Mouse (Mus musculus) heart, embryonic 10.5 days (tissue): Measurements from ENCODE around the gene Gm20696. TPM values are rescaled to one million over a fixed set of nuclear protein-coding genes. Genes with fewer than 3 reads are reported as not detected.
A peak's percentile ranks its signal among the peaks of the same experiment; 100 is the strongest.

Source experiments
- DNase-seq: peaks from one replicate; pipeline ENCODE4 v3.0.0-alpha.2; 2017; ENCODE audit warnings: low spot score
- H3K27ac ChIP-seq: fragments of 300-500 bp; sonication (generic); 2 replicates; pipeline ENCODE4 v1.5.1; 2016; ENCODE audit warnings: mild to moderate bottlenecking
- H3K27me3 ChIP-seq: fragments of 300-500 bp; sonication (generic); 2 replicates; pipeline ENCODE4 v1.6.1; 2016; ENCODE audit warnings: mild to moderate bottlenecking; ENCODE audit not compliant: poor library complexity, insufficient read depth, severe bottlenecking
- H3K36me3 ChIP-seq: fragments of 300-500 bp; sonication (generic); 2 replicates; pipeline ENCODE4 v1.6.1; 2016; ENCODE audit warnings: mild to moderate bottlenecking, moderate library complexity
- H3K4me1 ChIP-seq: fragments of 300-500 bp; sonication (generic); 2 replicates; pipeline ENCODE4 v1.6.1; 2016; ENCODE audit warnings: mild to moderate bottlenecking
- H3K4me3 ChIP-seq: fragments of 300-500 bp; sonication (generic); 2 replicates; pipeline ENCODE4 v1.5.1; 2016; ENCODE audit warnings: mild to moderate bottlenecking, moderate library complexity
- H3K9me3 ChIP-seq: fragments of 300-500 bp; sonication (generic); 2 replicates; pipeline ENCODE4 v1.6.1; 2016; ENCODE audit warnings: mild to moderate bottlenecking, moderate library complexity
- WGBS: fragments of 180-500 bp; shearing (Covaris S2); methylation state at CpG from one replicate; pipeline ENCODE4 v1.1.7; 2016; 5-methylcytosine and 5-hydroxymethylcytosine counted together
- polyA plus RNA-seq: library from polyadenylated mRNA; unstranded; fragments of >200 nt; fragmentation: Nextera tagmentation; extraction: Ambion mirVana; gene quantifications from 2 replicates; pipeline ENCODE4 v1.2.1, GENCODE M21; 2016

Gene Gm20696
- polyA plus RNA-seq, 1 experiment from 2014 or later, result 3.4 TPM

- 68% methylated on average over 6 of the region's 6 CpGs for WGBS
- no peaks in the 10 kb centered on the region for H3K27me3 ChIP-seq
- no peaks in the 10 kb centered on the region for H3K9me3 ChIP-seq
- H3K27ac ChIP-seq, result no peak overlapping the region
- H3K4me1 ChIP-seq, result peaks cover 32% of the 10 kb centered on the region
- DNase-seq, result no peak
- H3K4me3 ChIP-seq, result no peak overlapping the region
- no peaks in the 10 kb centered on the region for H3K36me3 ChIP-seq
These were observed 174.5 kb downstream of the Gm20696 start for GRCm38 (mm10) chr6:99491979-99492544.

- H3K4me1 ChIP-seq, result peaks cover 26% of the 10 kb centered on the region
- no peaks in the 10 kb centered on the region for H3K9me3 ChIP-seq
- H3K4me3 ChIP-seq, result no peak overlapping the region
- H3K27ac ChIP-seq, result no peak overlapping the region
- no peaks in the 10 kb centered on the region for H3K36me3 ChIP-seq
- WGBS, result 69% methylated on average over 3 of the region's 3 CpGs
- DNase-seq, result no peak
- H3K27me3 ChIP-seq, result no peaks in the 10 kb centered on the region
These were observed 175.5 kb downstream of the Gm20696 start for GRCm38 (mm10) chr6:99491146-99491545.

- no peak overlapping the region for H3K4me3 ChIP-seq
- WGBS, result 77% methylated on average over 8 of the region's 8 CpGs
- no peak overlapping the region for H3K27ac ChIP-seq
- H3K36me3 ChIP-seq, result no peaks in the 10 kb centered on the region
- H3K9me3 ChIP-seq, result no peaks in the 10 kb centered on the region
- no peak for DNase-seq
- H3K4me1 ChIP-seq, result peaks cover 32% of the 10 kb centered on the region
- no peaks in the 10 kb centered on the region for H3K27me3 ChIP-seq
These were observed 176.5 kb downstream of the Gm20696 start for GRCm38 (mm10) chr6:99489900-99490648.

- Histone ChIP-seq H3K36me3 (no peaks in the 10 kb centered on the region), H3K27ac (no peak overlapping the region), H3K27me3 (no peaks in the 10 kb centered on the region), H3K4me3 (no peak overlapping the region), H3K9me3 (no peaks in the 10 kb centered on the region), H3K4me1 (peaks cover 38% of the 10 kb centered on the region)
- 80% methylated on average over 10 of the region's 10 CpGs for WGBS
- DNase-seq, result no peak
These were observed 177.2 kb downstream of the Gm20696 start for GRCm38 (mm10) chr6:99489423-99489822.

GRCm38 (mm10) chr6:99485884-99486640, 180.5 kb downstream of the Gm20696 start:
- H3K27me3 ChIP-seq, result no peaks in the 10 kb centered on the region
- H3K9me3 ChIP-seq, result no peaks in the 10 kb centered on the region
- no peak overlapping the region for H3K4me3 ChIP-seq
- H3K27ac ChIP-seq, result peak overlapping the region; percentile 89
- WGBS, result 71% methylated on average over 12 of the region's 12 CpGs
- no peak for DNase-seq
- H3K36me3 ChIP-seq, result no peaks in the 10 kb centered on the region
- peaks cover 51% of the 10 kb centered on the region for H3K4me1 ChIP-seq

- WGBS, result 34% methylated on average over 20 of the region's 20 CpGs
- peaks cover 47% of the 10 kb centered on the region for H3K4me1 ChIP-seq
These were observed 181.2 kb downstream of the Gm20696 start for GRCm38 (mm10) chr6:99485217-99485883.

GRCm38 (mm10) chr6:99484884-99485216, 181.7 kb downstream of the Gm20696 start:
- Histone ChIP-seq H3K4me1 (peaks cover 44% of the 10 kb centered on the region), H3K9me3 (no peaks in the 10 kb centered on the region), H3K4me3 (peak overlapping the region; percentile 32), H3K27me3 (no peaks in the 10 kb centered on the region), H3K27ac (peak overlapping the region; percentile 89), H3K36me3 (no peaks in the 10 kb centered on the region)
- 37% methylated on average over 8 of the region's 8 CpGs for WGBS
- no peak for DNase-seq

More at GRCm38 (mm10) chr6:99485217-99485883, 181.2 kb downstream of the Gm20696 start:
- Histone ChIP-seq H3K27ac (peak overlapping the region; percentile 89), H3K27me3 (no peaks in the 10 kb centered on the region), H3K9me3 (no peaks in the 10 kb centered on the region), H3K4me3 (peak overlapping the region; percentile 32), H3K36me3 (no peaks in the 10 kb centered on the region)
- peak; percentile 93 for DNase-seq

GRCm38 (mm10) chr6:99484197-99484725, 182.3 kb downstream of the Gm20696 start:
- Histone ChIP-seq H3K4me1 (peaks cover 40% of the 10 kb centered on the region), H3K4me3 (no peak overlapping the region), H3K27ac (peak overlapping the region; percentile 89)

GRCm38 (mm10) chr6:99483556-99483955, 183.0 kb downstream of the Gm20696 start:
- peaks cover 44% of the 10 kb centered on the region for H3K4me1 ChIP-seq
- WGBS, result 59% methylated on average over 10 of the region's 10 CpGs
- DNase-seq, result no peak
- no peaks in the 10 kb centered on the region for H3K9me3 ChIP-seq
- peak overlapping the region; percentile 89 for H3K27ac ChIP-seq
- no peak overlapping the region for H3K4me3 ChIP-seq
- H3K36me3 ChIP-seq, result no peaks in the 10 kb centered on the region
- no peaks in the 10 kb centered on the region for H3K27me3 ChIP-seq

More at GRCm38 (mm10) chr6:99484197-99484725, 182.3 kb downstream of the Gm20696 start:
- no peak for DNase-seq
- no peaks in the 10 kb centered on the region for H3K9me3 ChIP-seq
- WGBS, result 80% methylated on average over 7 of the region's 7 CpGs
- H3K36me3 ChIP-seq, result no peaks in the 10 kb centered on the region
- H3K27me3 ChIP-seq, result no peaks in the 10 kb centered on the region

GRCm38 (mm10) chr6:99481568-99481967, 185.0 kb downstream of the Gm20696 start:
- H3K27ac ChIP-seq, result no peak overlapping the region
- H3K27me3 ChIP-seq, result no peaks in the 10 kb centered on the region
- no peak for DNase-seq
- 74% methylated on average over 7 of the region's 7 CpGs for WGBS
- H3K4me3 ChIP-seq, result no peak overlapping the region
- peaks cover 44% of the 10 kb centered on the region for H3K4me1 ChIP-seq
- H3K9me3 ChIP-seq, result no peaks in the 10 kb centered on the region
- no peaks in the 10 kb centered on the region for H3K36me3 ChIP-seq

- no peak for DNase-seq
- 82% methylated on average over 13 of the region's 13 CpGs for WGBS
- H3K4me1 ChIP-seq, result peaks cover 22% of the 10 kb centered on the region
These were observed 187.5 kb downstream of the Gm20696 start for GRCm38 (mm10) chr6:99478873-99479650.

GRCm38 (mm10) chr6:99475040-99475439, 191.6 kb downstream of the Gm20696 start:
- no peaks in the 10 kb centered on the region for H3K27me3 ChIP-seq
- 81% methylated on average over 9 of the region's 9 CpGs for WGBS
- no peaks in the 10 kb centered on the region for H3K36me3 ChIP-seq
- H3K27ac ChIP-seq, result no peak overlapping the region
- H3K4me1 ChIP-seq, result peaks cover 18% of the 10 kb centered on the region
- no peak for DNase-seq
- H3K4me3 ChIP-seq, result no peak overlapping the region
- H3K9me3 ChIP-seq, result no peaks in the 10 kb centered on the region

More at GRCm38 (mm10) chr6:99478873-99479650, 187.5 kb downstream of the Gm20696 start:
- Histone ChIP-seq H3K27me3 (no peaks in the 10 kb centered on the region), H3K9me3 (no peaks in the 10 kb centered on the region), H3K36me3 (no peaks in the 10 kb centered on the region), H3K27ac (no peak overlapping the region), H3K4me3 (no peak overlapping the region)
